Mouse (Mus musculus) stomach, adult 2 months (tissue): Measurements from ENCODE around the gene Fxr2. TPM values are rescaled to one million over a fixed set of nuclear protein-coding genes. Genes with fewer than 3 reads are reported as not detected.

Source experiments
- polyA plus RNA-seq: library from polyadenylated mRNA; depleted of rRNA; stranded (reverse); fragments of >200 nt; gene quantifications from 2 replicates; pipeline ENCODE4 v1.2.3, GENCODE M21; 2012; rRNA removed

Gene Fxr2
- 26.3 and 30.1 TPM in 2 replicates for polyA plus RNA-seq

DNA sequence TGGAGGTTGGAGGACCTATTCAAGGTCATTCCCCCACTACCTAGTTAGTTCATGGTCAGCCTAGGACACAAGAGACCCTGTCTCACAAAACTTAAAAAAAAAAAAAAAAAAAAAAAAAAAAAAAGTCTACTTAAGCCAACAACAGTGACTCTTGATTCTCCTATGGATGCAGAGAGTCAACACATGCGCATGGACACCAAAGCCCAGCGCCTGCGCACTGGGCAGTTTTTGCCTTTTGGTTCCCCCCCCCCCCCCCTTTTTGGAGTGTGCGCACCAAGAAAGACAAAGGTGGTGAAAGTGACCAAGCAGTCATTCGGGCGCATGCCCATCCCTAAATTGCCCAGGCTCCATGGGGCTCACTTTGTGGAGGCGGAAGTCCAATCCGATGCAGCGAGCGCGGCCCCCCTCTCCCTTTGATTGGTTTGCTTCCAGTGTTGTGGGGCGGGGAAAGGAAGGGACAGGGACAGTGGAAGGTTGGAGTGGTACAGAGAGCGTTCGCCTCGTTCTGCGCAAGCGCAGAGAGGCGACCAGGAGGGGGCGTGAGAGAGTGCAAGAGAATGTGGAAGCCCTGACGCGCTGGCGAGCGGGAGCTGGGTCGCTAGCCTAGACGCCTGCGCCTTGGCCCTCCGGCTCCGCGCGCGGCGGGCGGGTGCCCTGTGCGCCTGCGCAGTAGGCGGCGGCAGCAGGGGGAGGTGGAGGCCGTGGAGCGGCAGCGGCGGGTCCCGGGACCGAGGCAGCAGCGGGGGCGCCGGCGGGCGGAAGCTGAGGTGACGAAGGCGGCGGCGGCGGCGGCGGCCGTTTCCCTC lies at the start of gene Fxr2:
TSS of gene Fxr2 (plus strand) at position 707 of the 806 bp plus-strand sequence.

DNA sequence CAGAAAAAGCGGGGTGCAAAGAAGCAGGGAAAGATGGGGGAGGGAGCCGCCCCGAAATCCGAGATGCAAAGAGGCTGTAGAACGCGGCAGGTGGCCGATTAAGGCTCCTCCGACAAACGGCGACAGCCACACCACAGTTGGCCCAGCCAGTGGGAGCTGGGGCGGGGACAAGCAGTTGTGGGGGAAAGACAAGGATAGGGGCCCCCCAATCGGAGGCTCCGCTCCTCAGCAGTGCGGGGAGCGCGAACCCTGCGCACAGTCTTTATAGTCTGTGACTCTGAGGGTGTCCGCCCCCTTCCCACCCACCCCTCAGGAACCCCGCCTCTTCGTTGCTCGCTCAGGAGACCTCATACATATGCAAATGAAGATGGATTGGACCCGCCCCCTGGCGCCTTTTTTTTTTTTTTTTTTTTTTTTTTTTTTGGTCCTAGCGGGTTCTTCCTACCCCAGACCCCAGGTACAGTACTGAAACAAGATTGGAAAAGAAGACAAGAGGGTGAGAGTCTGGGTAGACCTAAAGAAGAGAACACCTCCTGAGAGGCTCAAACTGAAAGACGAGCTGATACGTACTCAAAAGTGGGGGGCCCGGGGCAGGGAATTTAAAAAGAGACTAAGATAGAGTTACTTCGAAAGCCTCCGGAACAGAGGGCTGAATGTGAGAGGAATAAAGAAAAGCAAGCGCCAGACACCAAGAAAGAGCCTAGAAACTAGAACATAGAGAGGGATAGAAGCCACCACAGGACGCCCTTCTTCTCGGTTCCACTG lies 26.9 kb upstream of the Fxr2 start, which contains the start of gene Atp1b2:
TSS of gene Atp1b2 (minus strand) at position 217 of the 765 bp plus-strand sequence.

DNA sequence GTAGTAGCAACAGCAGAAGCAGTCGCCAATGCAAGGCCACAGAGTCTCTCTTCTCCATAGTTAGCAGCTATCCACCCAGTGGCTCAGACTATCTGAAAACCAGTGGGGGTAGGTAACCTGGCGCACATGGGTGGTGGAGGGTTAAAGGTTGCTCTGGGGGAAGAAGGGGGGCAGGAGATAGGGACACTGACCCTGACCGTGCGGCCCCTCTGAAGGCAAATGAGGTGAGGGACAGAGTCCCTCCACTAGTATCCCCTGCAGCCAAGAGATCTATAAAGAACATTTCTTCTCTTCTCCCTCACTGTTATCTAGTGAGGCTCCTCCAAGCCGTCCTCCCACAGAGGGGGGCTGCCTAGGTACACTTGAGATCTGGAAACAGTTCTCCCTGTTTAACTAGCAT lies 15.0 kb upstream of the Fxr2 start, which contains the start of gene Shbg:
TSS of gene Shbg (minus strand) at position 101 of the 400 bp plus-strand sequence.

DNA sequence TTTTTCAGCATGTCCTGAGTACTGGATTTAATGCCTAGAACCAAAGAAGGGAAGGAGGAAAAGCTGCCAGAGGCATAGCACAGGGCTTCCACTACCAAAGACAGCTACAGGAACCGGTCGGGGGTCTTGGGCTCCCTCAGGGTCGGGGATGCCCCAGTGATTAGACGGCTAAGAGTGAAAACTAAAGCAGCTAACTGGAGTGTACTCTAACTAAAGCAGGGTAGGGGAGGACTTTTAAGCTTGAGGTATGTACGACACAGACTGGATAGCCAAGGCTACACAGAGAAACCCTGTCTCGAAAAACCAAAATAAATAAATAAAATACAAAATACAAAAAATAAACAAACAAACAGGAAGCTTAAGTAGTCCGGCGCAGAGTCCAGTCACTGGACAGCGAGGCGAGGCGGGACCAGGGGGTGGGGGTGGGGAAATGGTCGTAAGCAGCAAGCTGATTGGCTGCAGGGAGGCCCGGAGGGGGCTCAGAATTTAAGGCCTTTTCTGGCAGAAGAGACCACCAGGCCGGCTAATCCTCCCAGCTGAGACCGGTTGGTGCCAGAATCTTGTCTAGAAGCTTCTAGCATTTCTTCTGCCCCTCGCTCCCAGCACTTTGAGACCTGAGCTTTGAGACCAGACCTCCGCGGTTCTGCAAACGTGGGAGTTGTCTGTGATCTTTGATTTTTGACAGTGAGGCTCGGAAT lies 11.1 kb upstream of the Fxr2 start, which contains the start of gene Sat2:
TSS of gene Sat2 (plus strand) at position 454 of the 698 bp plus-strand sequence.

DNA sequence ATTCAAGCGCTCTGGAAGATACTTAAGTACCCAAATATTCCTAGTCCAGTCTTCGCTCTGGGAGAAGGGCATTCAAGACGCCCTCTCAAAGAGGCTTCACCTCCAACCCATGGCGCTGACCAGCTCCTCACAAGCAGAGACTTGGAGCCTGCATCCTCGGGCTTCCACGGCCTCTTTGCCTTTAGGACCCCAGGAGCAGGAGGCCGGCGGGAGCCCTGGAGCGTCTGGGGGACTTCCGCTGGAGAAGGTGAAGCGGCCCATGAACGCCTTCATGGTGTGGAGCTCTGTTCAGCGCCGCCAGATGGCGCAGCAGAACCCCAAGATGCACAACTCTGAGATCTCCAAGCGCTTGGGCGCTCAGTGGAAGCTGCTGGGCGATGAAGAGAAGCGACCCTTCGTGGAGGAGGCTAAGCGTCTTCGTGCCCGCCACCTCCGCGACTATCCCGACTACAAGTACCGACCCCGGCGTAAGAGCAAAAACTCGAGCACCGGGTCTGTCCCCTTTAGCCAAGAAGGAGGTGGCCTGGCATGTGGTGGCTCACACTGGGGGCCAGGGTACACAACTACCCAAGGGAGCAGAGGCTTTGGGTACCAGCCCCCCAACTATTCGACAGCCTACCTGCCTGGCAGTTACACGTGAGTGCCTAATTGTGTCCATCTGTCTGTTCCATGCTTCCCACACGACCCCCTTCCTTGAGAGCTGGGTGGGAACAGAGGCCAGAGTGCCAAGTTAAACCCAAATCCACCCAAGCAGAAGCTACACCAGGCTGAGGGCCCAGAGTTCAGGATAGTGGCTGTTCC lies 22.7 kb downstream of the Fxr2 start, which contains the start of gene Sox15:
TSS of gene Sox15 (plus strand) at position 51 of the 801 bp plus-strand sequence.

DNA sequence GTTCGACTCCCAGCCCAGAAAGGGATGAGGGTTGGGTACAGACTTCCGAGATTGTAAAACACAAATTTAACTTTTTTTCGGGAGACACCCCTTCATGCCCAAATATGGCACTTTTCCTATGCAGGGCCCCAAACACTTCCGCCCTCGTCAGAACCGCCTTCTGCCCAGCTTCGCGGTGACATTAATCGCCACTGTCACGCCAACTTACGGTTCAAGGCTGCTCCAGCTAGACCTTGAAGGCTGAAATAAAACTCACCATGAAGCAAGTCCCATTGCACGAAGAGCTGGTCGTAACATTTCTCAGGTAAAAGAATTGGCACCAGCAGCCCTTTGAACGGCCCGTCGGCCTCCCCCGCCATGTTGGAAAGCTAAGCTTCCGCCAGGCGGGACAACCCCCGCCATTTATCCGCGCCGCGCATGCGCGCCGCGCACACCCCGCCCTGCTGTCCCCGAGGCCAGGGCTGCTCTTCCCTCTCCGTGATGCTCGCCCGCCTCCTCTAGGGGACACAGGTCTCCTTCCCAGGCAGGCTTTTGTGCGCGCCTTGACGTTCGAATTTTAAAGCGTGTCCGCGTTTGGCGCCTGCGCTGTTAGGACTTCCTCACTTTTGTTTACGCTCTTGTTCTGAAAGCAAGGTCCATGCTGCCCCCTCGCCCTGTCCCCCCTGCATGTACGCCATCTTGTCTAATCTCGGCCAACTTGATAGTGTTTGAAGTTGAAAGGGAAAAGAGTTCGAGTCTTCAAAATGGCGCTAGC lies 29.6 kb downstream of the Fxr2 start, which contains the start of gene Mpdu1:
TSS of gene Mpdu1 (minus strand) at position 430 of the 754 bp plus-strand sequence.

DNA sequence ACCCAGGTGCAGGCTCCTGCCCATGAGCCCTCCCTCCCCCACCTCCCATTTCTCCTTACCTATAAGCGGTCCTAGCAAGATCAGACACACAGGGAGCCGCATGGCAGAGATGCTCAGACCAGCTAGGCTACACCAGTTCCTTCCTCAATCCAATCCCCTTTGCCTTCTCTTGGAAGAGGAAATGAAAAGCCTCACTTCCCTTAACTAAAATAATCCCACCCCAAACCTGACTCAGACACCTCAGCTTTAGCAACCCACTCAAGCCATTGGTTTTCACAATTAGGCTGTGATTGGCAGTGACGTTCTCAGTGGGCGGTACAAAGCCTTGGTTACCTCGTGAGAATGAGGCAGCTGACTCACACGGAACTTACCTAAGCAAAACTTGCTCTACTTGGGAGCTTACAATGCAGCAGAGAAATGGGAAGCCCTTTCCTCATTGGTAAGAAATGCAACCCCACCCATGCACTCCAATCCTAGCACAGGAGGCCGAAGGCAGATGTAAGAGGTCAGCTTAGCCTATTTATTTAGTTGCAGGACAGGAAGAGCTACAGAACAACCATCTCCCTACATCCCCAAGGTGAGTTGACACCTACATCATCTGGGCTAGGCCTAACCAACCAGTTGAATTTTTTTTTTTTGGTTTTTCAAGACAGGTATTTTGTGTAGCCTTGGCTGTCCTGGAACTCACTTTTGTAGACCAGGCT lies 33.3 kb downstream of the Fxr2 start, which contains the start of gene Cd68:
TSS of gene Cd68 (minus strand) at position 193 of the 704 bp plus-strand sequence.

DNA sequence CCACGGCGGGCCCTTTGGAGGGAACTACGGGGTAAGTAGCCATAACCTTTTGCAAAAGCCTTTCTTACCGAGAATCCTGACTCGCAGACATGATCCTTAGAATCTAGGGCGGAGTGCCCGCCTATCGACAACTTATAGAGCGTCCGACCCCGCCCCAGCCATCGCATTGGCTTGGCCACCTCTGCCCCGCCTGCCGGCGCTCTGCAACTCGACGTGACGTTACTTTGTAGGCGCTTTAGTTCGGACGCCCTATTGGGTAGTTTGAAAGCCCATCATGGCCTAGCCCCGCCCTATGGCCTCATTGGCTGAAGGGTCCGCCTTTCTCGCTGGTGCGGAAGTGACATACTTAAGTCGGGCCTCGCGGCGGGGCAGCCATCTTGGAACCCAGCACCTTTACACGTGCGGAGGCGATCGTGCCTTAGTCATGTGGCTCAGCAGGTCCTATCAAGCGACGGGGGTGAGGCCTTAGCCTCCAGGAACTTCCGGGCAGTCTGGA lies 39.5 kb downstream of the Fxr2 start, which contains the start of gene Eif4a1:
TSS of gene Eif4a1 (minus strand) at position 213 of the 496 bp plus-strand sequence.

DNA sequence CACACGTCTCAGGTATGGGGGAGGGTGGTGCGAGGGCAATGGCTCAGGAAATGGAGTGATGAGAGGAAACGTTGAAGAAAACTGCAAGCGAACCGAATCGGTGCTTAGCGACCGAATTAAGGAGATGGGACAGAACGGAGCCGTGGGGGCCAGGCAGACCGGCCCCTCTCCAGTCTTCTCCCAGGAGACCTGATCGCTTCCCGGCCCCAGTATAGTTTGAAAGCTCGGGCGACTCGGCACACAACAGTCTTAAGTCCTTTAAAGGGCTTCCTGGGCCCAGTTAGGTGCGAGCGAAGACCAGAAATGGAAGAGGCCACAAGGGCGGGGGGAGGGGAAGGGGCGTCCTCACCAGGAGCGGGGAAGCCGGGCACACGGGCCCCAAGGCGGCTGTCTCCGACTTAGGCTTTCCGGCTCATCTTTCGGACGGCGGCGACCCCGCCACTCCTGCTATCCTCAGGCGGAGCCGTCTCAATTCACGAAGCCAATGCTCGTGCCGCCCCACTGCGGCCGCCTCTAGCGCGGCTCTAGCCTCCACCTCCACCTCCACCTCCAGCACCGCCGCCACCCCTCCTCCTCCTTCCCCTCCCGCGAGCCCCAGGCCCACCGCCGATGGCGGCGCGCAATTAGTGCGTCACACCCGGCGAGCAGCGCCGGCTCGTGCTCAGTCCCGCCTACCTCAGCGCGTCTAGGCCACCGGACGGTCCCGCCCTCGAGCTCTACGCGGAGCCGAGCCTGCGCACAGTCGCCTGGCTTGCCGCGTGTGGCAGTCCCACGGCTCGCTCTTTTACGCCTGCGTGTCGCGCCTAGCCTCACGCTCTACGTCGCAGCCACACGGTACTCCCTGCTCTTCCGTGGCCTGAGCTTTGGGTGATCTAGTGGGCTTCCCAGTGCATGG lies 48.8 kb downstream of the Fxr2 start, which contains the start of gene Senp3:
TSS of gene Senp3 (minus strand) at position 771 of the 895 bp plus-strand sequence.

DNA sequence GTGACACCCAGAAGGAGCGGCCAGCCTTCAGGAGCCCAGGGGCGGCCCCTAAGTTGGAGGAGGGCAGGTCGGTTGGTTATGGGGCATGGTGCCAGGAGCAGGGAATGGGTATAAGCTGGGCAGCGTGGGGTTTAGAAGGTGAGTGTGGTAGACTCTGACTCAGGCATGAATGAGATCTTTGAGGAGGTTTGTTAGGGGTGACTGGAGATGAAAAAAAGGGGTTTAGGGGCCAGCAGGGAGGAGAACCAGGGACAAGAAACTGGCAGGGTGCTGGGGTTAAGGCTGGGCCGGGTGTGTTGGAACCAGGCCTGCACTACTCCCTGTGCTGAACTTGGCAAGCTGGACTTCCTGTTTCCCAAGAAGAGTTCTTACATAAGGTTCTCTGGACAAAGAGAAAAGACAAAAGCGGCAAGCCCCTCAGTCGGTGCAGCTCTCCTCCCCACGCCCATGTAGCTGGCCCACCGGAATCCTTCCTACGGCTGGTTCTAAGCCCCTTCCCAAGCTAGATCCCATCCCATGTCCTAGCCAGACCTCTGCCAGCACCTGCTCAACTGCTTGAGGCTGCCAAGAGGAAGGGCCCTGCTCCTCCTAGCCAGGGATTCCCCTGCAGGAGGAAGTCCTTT lies 52.8 kb downstream of the Fxr2 start, which contains the start of gene Tnfsf13:
TSS of gene Tnfsf13 (minus strand) at position 259 of the 623 bp plus-strand sequence.

DNA sequence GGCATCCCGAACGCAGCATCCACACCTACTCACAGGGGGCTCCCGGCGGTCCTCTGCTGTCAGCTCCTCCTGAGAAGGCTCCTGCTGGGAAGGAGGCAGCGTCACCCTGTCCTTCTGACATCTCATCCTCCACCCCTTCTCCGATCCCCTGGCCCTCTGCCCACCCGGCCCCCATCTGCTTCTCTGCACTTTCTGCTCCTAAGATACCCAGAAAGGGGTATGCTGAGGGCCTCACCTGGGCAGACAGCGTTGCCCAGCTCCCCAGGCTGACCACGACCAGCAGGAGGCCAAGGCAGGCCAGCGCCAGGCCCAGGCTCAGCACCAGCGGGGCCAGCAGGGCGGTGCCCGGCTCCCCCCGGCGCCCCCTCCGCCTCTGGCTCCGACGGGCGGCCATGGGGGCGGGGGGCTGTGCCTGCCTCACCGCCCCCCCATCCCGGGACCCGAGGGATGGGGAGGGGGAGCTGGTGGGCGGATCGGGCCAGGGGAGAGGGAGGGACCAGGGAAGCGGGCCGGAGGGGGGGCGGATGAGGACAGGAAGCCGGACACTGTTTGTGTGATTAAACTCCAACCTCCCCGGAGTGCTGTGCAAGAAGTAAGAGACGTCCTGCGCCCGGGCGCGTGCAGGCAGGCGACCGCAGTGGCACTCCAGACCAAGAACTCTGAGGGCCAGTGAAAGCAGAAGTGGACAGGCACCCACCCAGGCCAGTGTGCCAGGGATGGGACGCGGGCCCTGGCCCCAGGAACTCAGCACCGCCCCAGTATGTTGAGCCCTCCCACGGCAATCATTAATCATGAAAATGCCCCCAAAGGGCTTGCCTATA lies 62.8 kb downstream of the Fxr2 start, which contains the start of the genes Tnfsf12 and Tnfsfm13:
TSS of gene Tnfsf12 (minus strand) at position 489 of the 821 bp plus-strand sequence.
TSS of gene Tnfsfm13 (minus strand) at position 738 of the 821 bp plus-strand sequence.

Other genes starting within 250 kb of the Fxr2 start
- 96.6 and 133 TPM in 2 replicates for gene Naa38, start 237.5 kb upstream of the Fxr2 start, polyA plus RNA-seq
- 3.3 TPM in 2 replicates for gene Cyb5d1, start 237.4 kb upstream of the Fxr2 start, polyA plus RNA-seq
- gene Tmem88, start 234.8 kb upstream of the Fxr2 start, polyA plus RNA-seq = 22.8 and 37.9 TPM in 2 replicates
- gene Kdm6b, start 219.3 kb upstream of the Fxr2 start, polyA plus RNA-seq = 9.5 and 10.6 TPM in 2 replicates
- gene Dnah2, start 83.9 kb upstream of the Fxr2 start, polyA plus RNA-seq = 0.01 and 0.08 TPM in 2 replicates
- 0.27 and 0.34 TPM in 2 replicates for gene Efnb3, start 72.8 kb upstream of the Fxr2 start, polyA plus RNA-seq
- gene Wrap53, start 52.7 kb upstream of the Fxr2 start, polyA plus RNA-seq = 8.5 and 11.1 TPM in 2 replicates
- 22.0 and 27.4 TPM in 2 replicates for gene Trp53, start 52.6 kb upstream of the Fxr2 start, polyA plus RNA-seq
- 4.4 and 7.2 TPM in 2 replicates for gene Atp1b2, start 27.0 kb upstream of the Fxr2 start, polyA plus RNA-seq
- gene Shbg, start 15.1 kb upstream of the Fxr2 start, polyA plus RNA-seq = not detected in 2 replicates
- 0.60 and 0.94 TPM in 2 replicates for gene Sat2, start 11.0 kb upstream of the Fxr2 start, polyA plus RNA-seq
- 5.0 and 6.1 TPM in 2 replicates for gene Sox15, start 22.3 kb downstream of the Fxr2 start, polyA plus RNA-seq
- 79.1 and 96.6 TPM in 2 replicates for gene Mpdu1, start 29.7 kb downstream of the Fxr2 start, polyA plus RNA-seq
- gene Cd68, start 33.2 kb downstream of the Fxr2 start, polyA plus RNA-seq = 19.8 and 26.7 TPM in 2 replicates
- 47.2 and 66.8 TPM in 2 replicates for gene Eif4a1, start 39.4 kb downstream of the Fxr2 start, polyA plus RNA-seq
- gene Senp3, start 49.1 kb downstream of the Fxr2 start, polyA plus RNA-seq = 10.6 and 12.6 TPM in 2 replicates
- 1.0 and 1.7 TPM in 2 replicates for gene Tnfsf13, start 52.8 kb downstream of the Fxr2 start, polyA plus RNA-seq
- gene Tnfsf12, start 62.9 kb downstream of the Fxr2 start, polyA plus RNA-seq = 15.9 and 22.7 TPM in 2 replicates
- gene Tnfsfm13, start 63.1 kb downstream of the Fxr2 start, polyA plus RNA-seq = 4.2 and 5.1 TPM in 2 replicates
- 7.3 and 12.3 TPM in 2 replicates for gene Polr2a, start 125.6 kb downstream of the Fxr2 start, polyA plus RNA-seq
- gene Slc35g3, start 129.0 kb downstream of the Fxr2 start, polyA plus RNA-seq = 0.12 and 0.19 TPM in 2 replicates
- 10.3 and 17.5 TPM in 2 replicates for gene Zbtb4, start 132.9 kb downstream of the Fxr2 start, polyA plus RNA-seq
- 3.2 and 5.8 TPM in 2 replicates for gene Chrnb1, start 163.0 kb downstream of the Fxr2 start, polyA plus RNA-seq
- gene Fgf11, start 168.9 kb downstream of the Fxr2 start, polyA plus RNA-seq = 2.3 and 2.6 TPM in 2 replicates
- 23.4 and 35.3 TPM in 2 replicates for gene Tmem102, start 172.6 kb downstream of the Fxr2 start, polyA plus RNA-seq
- not detected in 2 replicates for gene Gm39566, start 182.3 kb downstream of the Fxr2 start, polyA plus RNA-seq
- gene Spem2, start 185.5 kb downstream of the Fxr2 start, polyA plus RNA-seq = not detected in 2 replicates
- 0.05 TPM in 1 of 2 replicates, not detected in the other for gene Spem1, start 189.2 kb downstream of the Fxr2 start, polyA plus RNA-seq
- 10.0 and 11.0 TPM in 2 replicates for gene Nlgn2, start 204.8 kb downstream of the Fxr2 start, polyA plus RNA-seq
- gene Tmem256, start 205.5 kb downstream of the Fxr2 start, polyA plus RNA-seq = 105 and 145 TPM in 2 replicates
- 51.9 and 53.6 TPM in 2 replicates for gene Plscr3, start 213.4 kb downstream of the Fxr2 start, polyA plus RNA-seq
- gene Tnk1, start 225.7 kb downstream of the Fxr2 start, polyA plus RNA-seq = 18.6 and 19.9 TPM in 2 replicates
- not detected in 2 replicates for gene Tmem95, start 245.0 kb downstream of the Fxr2 start, polyA plus RNA-seq
- 7.2 and 8.2 TPM in 2 replicates for gene Kctd11, start 248.4 kb downstream of the Fxr2 start, polyA plus RNA-seq